Mouse (Mus musculus): ENCODE results near the gene Cntnap5a. TPM values are rescaled to one million over a fixed set of nuclear protein-coding genes. Genes with fewer than 3 reads are reported as not detected.

The Cntnap5a gene
- polyA plus RNA-seq, 1 experiment from 2014 or later, result not detected

- ATAC-seq (replicated peaks; ENCODE audit: low FRiP score, low read depth) (no peak), DNase-seq (ENCODE audit: low spot score) (no peak)
- 57% methylated on average over 7 of the region's 7 CpGs for WGBS
- TF ChIP-seq CTCF (IDR thresholded peaks at IDR 0.05; ENCODE audit: low read depth), result no peak
- Histone ChIP-seq H3K4me1 (replicated peaks; ENCODE audit: insufficient read depth, low read length) (no peaks in the 10 kb centered on the region), H3K4me3 (replicated peaks; ENCODE audit: low read depth, low read length) (no peak overlapping the region), H3K36me3 (ENCODE audit: insufficient read depth, low read length) (no peaks in the 10 kb centered on the region), H3K27ac (no peak overlapping the region), H3K4me2 (ENCODE audit: low read length) (no peak overlapping the region), H3K9ac (ENCODE audit: low read depth, low read length) (no peak overlapping the region), H3K27me3 (ENCODE audit: insufficient read depth, low read length) (no peaks in the 10 kb centered on the region), H3K9me3 (replicated peaks; ENCODE audit: low read length) (no peaks in the 10 kb centered on the region)
Measured at GRCm38 (mm10) chr1:116367572-116367971, 683.0 kb downstream of the Cntnap5a start.

DNA sequence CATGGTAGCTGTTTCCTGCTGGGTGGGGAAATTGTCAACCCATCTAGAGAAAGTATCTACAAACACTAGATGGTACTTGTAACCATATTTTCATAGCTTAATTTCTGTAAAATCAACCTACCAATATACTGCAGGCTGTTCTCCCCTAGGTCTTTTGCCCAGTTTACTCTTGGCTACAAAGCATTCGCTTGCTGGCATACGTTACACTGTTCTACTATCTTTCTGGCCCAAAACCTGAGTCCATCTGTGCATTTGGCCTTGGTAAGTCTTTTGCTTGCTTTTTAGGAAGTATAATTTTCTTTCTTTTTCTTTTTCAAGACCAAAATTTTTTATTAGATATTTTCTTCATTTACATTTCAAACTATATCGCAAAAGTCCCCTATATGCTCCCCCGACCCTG is 686.3 kb downstream of the Cntnap5a start:
- ATAC-seq (replicated peaks; ENCODE audit: low FRiP score, low read depth) (no peak), DNase-seq (ENCODE audit: low spot score) (no peak)
- Histone ChIP-seq H3K4me2 (ENCODE audit: low read length) (no peak overlapping the region), H3K27me3 (ENCODE audit: insufficient read depth, low read length) (no peaks in the 10 kb centered on the region), H3K27ac (no peak overlapping the region), H3K9ac (ENCODE audit: low read depth, low read length) (no peak overlapping the region), H3K9me3 (replicated peaks; ENCODE audit: low read length) (no peaks in the 10 kb centered on the region), H3K4me3 (replicated peaks; ENCODE audit: low read depth, low read length) (no peak overlapping the region), H3K36me3 (ENCODE audit: insufficient read depth, low read length) (no peaks in the 10 kb centered on the region), H3K4me1 (replicated peaks; ENCODE audit: insufficient read depth, low read length) (no peaks in the 10 kb centered on the region)
- 93% methylated on average over 4 of the region's 4 CpGs for WGBS
- TF ChIP-seq CTCF (IDR thresholded peaks at IDR 0.05; ENCODE audit: low read depth), result no peak

- H3K27ac ChIP-seq, result no peak overlapping the region
- no peaks in the 10 kb centered on the region for H3K9me3 ChIP-seq (replicated peaks; ENCODE audit: low read length)
- H3K27me3 ChIP-seq (ENCODE audit: insufficient read depth, low read length), result no peaks in the 10 kb centered on the region
- WGBS, result 62% methylated on average over 1 of the region's 1 CpGs
- H3K36me3 ChIP-seq (ENCODE audit: insufficient read depth, low read length), result no peaks in the 10 kb centered on the region
- DNase-seq (ENCODE audit: low spot score), result no peak
- no peak overlapping the region for H3K4me2 ChIP-seq (ENCODE audit: low read length)
- no peaks in the 10 kb centered on the region for H3K4me1 ChIP-seq (replicated peaks; ENCODE audit: insufficient read depth, low read length)
- no peak for TF ChIP-seq CTCF (IDR thresholded peaks at IDR 0.05; ENCODE audit: low read depth)
- H3K4me3 ChIP-seq (replicated peaks; ENCODE audit: low read depth, low read length), result no peak overlapping the region
- H3K9ac ChIP-seq (ENCODE audit: low read depth, low read length), result no peak overlapping the region
- ATAC-seq (replicated peaks; ENCODE audit: low FRiP score, low read depth), result no peak
Measured at GRCm38 (mm10) chr1:116373551-116373950, 689.0 kb downstream of the Cntnap5a start.

DNA sequence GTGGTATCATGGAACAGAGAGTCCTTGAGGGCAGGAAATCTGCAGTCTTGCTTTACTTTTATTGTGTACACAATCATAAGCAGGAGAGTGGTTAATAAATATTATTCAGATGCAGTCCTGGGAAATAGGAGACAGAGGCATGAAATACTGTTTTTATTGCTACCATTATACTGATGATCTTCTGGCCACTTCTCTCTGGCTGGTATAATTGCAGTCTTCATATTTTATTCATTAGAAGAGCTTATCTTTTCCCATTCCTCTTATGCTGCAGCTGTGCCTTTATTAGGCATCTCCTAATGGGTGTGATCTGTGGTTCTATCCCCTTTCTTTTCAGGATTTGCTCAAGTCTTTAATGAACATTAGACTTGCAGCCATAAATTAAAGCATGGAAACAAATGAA is 707.8 kb downstream of the Cntnap5a start:
- Histone ChIP-seq H3K27ac (no peak overlapping the region), H3K4me3 (replicated peaks; ENCODE audit: low read depth, low read length) (no peak overlapping the region), H3K9ac (ENCODE audit: low read depth, low read length) (no peak overlapping the region), H3K36me3 (ENCODE audit: insufficient read depth, low read length) (no peaks in the 10 kb centered on the region), H3K9me3 (replicated peaks; ENCODE audit: low read length) (no peaks in the 10 kb centered on the region), H3K27me3 (ENCODE audit: insufficient read depth, low read length) (no peaks in the 10 kb centered on the region), H3K4me2 (ENCODE audit: low read length) (no peak overlapping the region), H3K4me1 (replicated peaks; ENCODE audit: insufficient read depth, low read length) (no peaks in the 10 kb centered on the region)
- ATAC-seq (replicated peaks; ENCODE audit: low FRiP score, low read depth) (no peak), DNase-seq (ENCODE audit: low spot score) (no peak)
- no peak for TF ChIP-seq CTCF (IDR thresholded peaks at IDR 0.05; ENCODE audit: low read depth)

DNA sequence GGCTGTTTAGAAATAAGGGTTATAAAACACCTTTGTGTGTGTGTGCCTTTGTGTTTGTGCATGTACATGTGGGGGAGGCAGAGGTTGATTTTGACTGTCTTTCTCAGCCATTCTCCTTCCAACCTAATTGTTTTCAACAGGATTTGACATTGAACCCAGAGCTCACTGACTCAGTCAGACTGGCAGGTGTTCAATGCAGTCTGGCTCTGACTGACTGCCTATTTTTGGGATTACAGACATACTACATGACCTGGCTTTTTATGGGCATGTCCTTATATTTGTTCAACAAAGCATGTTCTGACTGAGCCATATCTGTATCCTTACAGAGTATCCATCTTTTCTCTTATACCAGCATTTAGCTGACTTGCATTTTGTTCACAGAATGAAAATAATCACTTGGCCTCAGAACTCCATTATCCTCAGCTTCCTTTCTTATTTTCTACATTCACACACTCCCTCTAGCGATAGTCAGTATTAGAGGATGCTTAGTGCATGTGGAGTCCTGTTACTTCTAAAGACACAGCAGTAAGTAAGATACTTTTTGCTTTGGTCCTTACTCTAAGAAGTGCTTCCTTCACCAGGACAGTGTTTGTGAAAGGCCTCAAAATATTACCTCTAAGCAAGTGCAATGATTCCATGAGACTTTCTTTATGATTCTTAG is 717.6 kb downstream of the Cntnap5a start:
- Histone ChIP-seq H3K27me3 (ENCODE audit: insufficient read depth, low read length) (no peaks in the 10 kb centered on the region), H3K9ac (ENCODE audit: low read depth, low read length) (no peak overlapping the region), H3K27ac (no peak overlapping the region), H3K4me1 (replicated peaks; ENCODE audit: insufficient read depth, low read length) (no peaks in the 10 kb centered on the region), H3K4me2 (ENCODE audit: low read length) (no peak overlapping the region), H3K4me3 (replicated peaks; ENCODE audit: low read depth, low read length) (no peak overlapping the region), H3K36me3 (ENCODE audit: insufficient read depth, low read length) (no peaks in the 10 kb centered on the region), H3K9me3 (replicated peaks; ENCODE audit: low read length) (no peaks in the 10 kb centered on the region)
- TF ChIP-seq CTCF (IDR thresholded peaks at IDR 0.05; ENCODE audit: low read depth), result no peak
- ATAC-seq (replicated peaks; ENCODE audit: low FRiP score, low read depth), result no peak
- WGBS, result 78% methylated on average over 1 of the region's 1 CpGs
- no peak for DNase-seq (ENCODE audit: low spot score)

DNA sequence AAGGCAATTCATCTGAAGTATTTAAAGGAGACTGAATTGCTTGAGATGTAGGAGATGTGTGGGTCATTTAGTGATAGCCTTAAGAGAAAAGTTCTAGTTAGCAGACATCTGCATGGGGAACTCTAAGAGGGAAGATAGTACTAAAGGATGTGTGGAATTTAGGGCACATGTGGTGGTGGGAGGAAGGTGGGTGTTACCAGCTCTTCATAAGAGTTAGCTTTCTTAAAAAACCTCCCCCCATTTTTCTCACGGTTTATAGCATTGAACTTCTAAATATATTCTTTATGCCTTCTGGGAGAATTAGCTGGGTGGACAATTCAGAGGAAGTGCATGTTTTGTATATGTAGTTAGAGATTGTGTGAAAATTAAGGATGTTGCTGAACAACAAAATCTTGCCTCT is 725.3 kb downstream of the Cntnap5a start:
- ATAC-seq (replicated peaks; ENCODE audit: low FRiP score, low read depth), result no peak
- Histone ChIP-seq H3K27ac (no peak overlapping the region), H3K27me3 (ENCODE audit: insufficient read depth, low read length) (no peaks in the 10 kb centered on the region), H3K9ac (ENCODE audit: low read depth, low read length) (no peak overlapping the region), H3K4me3 (replicated peaks; ENCODE audit: low read depth, low read length) (no peak overlapping the region), H3K36me3 (ENCODE audit: insufficient read depth, low read length) (no peaks in the 10 kb centered on the region), H3K4me2 (ENCODE audit: low read length) (no peak overlapping the region), H3K4me1 (replicated peaks; ENCODE audit: insufficient read depth, low read length) (no peaks in the 10 kb centered on the region), H3K9me3 (replicated peaks; ENCODE audit: low read length) (no peaks in the 10 kb centered on the region)
- 80% methylated on average over 1 of the region's 1 CpGs for WGBS
- DNase-seq (ENCODE audit: low spot score), result no peak
- TF ChIP-seq CTCF (IDR thresholded peaks at IDR 0.05; ENCODE audit: low read depth), result no peak

GRCm38 (mm10) chr1:116428396-116428795 is 743.8 kb downstream of the Cntnap5a start:
- ATAC-seq (replicated peaks; ENCODE audit: low FRiP score, low read depth) (no peak), DNase-seq (ENCODE audit: low spot score) (no peak)
- Histone ChIP-seq H3K4me1 (replicated peaks; ENCODE audit: insufficient read depth, low read length) (no peaks in the 10 kb centered on the region), H3K27me3 (ENCODE audit: insufficient read depth, low read length) (no peaks in the 10 kb centered on the region), H3K36me3 (ENCODE audit: insufficient read depth, low read length) (no peaks in the 10 kb centered on the region), H3K9me3 (replicated peaks; ENCODE audit: low read length) (no peaks in the 10 kb centered on the region), H3K27ac (no peak overlapping the region), H3K9ac (ENCODE audit: low read depth, low read length) (no peak overlapping the region), H3K4me3 (replicated peaks; ENCODE audit: low read depth, low read length) (no peak overlapping the region), H3K4me2 (ENCODE audit: low read length) (no peak overlapping the region)
- 60% methylated on average over 2 of the region's 2 CpGs for WGBS
- TF ChIP-seq CTCF (IDR thresholded peaks at IDR 0.05; ENCODE audit: low read depth), result no peak
